Mouse (Mus musculus) intestine, postnatal 0 days (tissue): ENCODE data around the gene Umodl1. TPM values are rescaled to one million over a fixed set of nuclear protein-coding genes. Genes with fewer than 3 reads are reported as not detected.

Experiments used
- ATAC-seq: fragments of 200-750 bp; cut with Nextera tagmentation; 2 replicates; pipeline ENCODE4 v1.8.0; 2017; ENCODE audit warnings: mild to moderate bottlenecking, moderate TSS enrichment, moderate library complexity
- H3K27ac ChIP-seq: fragments of 300-500 bp; sonication (generic); 2 replicates; pipeline ENCODE4 v1.5.1; 2014; ENCODE audit warnings: mild to moderate bottlenecking, low read depth, low read length, moderate library complexity
- H3K27me3 ChIP-seq: fragments of 300-500 bp; sonication (generic); replicated peaks from 2 replicates; pipeline ENCODE4 v1.6.1; 2014; ENCODE audit warnings: low read length, mixed read lengths; ENCODE audit not compliant: control insufficient read depth, insufficient read depth
- H3K36me3 ChIP-seq: fragments of 300-500 bp; sonication (generic); 2 replicates; pipeline ENCODE4 v1.6.1; 2014; ENCODE audit warnings: mild to moderate bottlenecking, moderate library complexity; ENCODE audit not compliant: control insufficient read depth, insufficient read depth
- H3K4me1 ChIP-seq: fragments of 300-500 bp; sonication (generic); replicated peaks from 2 replicates; pipeline ENCODE4 v1.6.1; 2014; ENCODE audit warnings: antibody characterized with exemption, low read length, mixed read lengths; ENCODE audit not compliant: control insufficient read depth, insufficient read depth
- H3K4me2 ChIP-seq: fragments of 300-500 bp; sonication (generic); replicated peaks from 2 replicates; pipeline ENCODE4 v1.6.1; 2014; ENCODE audit warnings: low read depth, mild to moderate bottlenecking, moderate library complexity
- H3K4me3 ChIP-seq: fragments of 300-500 bp; sonication (generic); 2 replicates; pipeline ENCODE4 v1.5.1; 2014; ENCODE audit warnings: low read depth, low read length
- H3K9ac ChIP-seq: fragments of 300-500 bp; sonication (generic); 2 replicates; pipeline ENCODE4 v1.6.1; 2014; ENCODE audit warnings: mild to moderate bottlenecking, low read depth, low read length
- H3K9me3 ChIP-seq: fragments of 300-500 bp; sonication (generic); 2 replicates; pipeline ENCODE4 v1.6.1; 2016; ENCODE audit warnings: mixed run types; ENCODE audit not compliant: control insufficient read depth
- CTCF ChIP-seq: sonication (generic); IDR thresholded peaks from 2 replicates; pipeline ENCODE4 v1.5.1; 2016; ENCODE audit warnings: low read depth, mild to moderate bottlenecking, control low read depth, antibody characterized with exemption, moderate library complexity
- WGBS: fragments of 180-500 bp; shearing (Covaris S2); extraction: QIAGEN DNeasy Blood & Tissue Kit; methylation state at CpG from one replicate; pipeline ENCODE4 v1.1.7; 2014; 5-methylcytosine and 5-hydroxymethylcytosine counted together
- polyA plus RNA-seq: library from polyadenylated mRNA; unstranded; fragments of >200 nt; fragmentation: Nextera tagmentation; extraction: Ambion mirVana; gene quantifications from 2 replicates; pipeline ENCODE4 v1.2.1, GENCODE M21; 2015

Umodl1 gene
- polyA plus RNA-seq = 0.04 TPM in 1 of 2 replicates, not detected in the other

GRCm38 (mm10) chr17:30954340-30954739 lies at the start of gene Umodl1:
Gene Umodl1 (plus strand): TSS chr17:30954640.
- H3K9me3 ChIP-seq = no peaks in the 10 kb centered on the region
- TF ChIP-seq CTCF = no peak
- no peak within 1 kb of the TSS for H3K4me2 ChIP-seq
- H3K4me3 ChIP-seq = no peak within 1 kb of the TSS
- H3K36me3 ChIP-seq = no peaks in the 10 kb centered on the region
- no peaks in the 10 kb centered on the region for H3K4me1 ChIP-seq
- ATAC-seq = no peak
- no peaks in the 10 kb centered on the region for H3K27me3 ChIP-seq
- WGBS = 49% methylated on average over 10 of the region's 10 CpGs
- H3K27ac ChIP-seq = no peak within 1 kb of the TSS
- no peak within 1 kb of the TSS for H3K9ac ChIP-seq

- H3K4me1 ChIP-seq = peaks cover under 1% of the 10 kb centered on the region; the same call in 1 of the 2 replicates
- WGBS = 57% methylated on average over 4 of the region's 4 CpGs
- no peak overlapping the region for H3K4me3 ChIP-seq
- ATAC-seq = no peak
- TF ChIP-seq CTCF = no peak
- H3K9ac ChIP-seq = no peak overlapping the region
- H3K27ac ChIP-seq = no peak overlapping the region
- no peaks in the 10 kb centered on the region for H3K9me3 ChIP-seq
- H3K27me3 ChIP-seq = peaks cover 12% of the 10 kb centered on the region; the same call in 1 of the 2 replicates
- no peak overlapping the region for H3K4me2 ChIP-seq
- H3K36me3 ChIP-seq = no peaks in the 10 kb centered on the region
Observed at GRCm38 (mm10) chr17:30907577-30907976, 46.9 kb upstream of the Umodl1 start.

GRCm38 (mm10) chr17:30910866-30911731 lies 43.3 kb upstream of the Umodl1 start:
- 36% methylated on average over 27 of the region's 27 CpGs for WGBS
- peaks cover 4% of the 10 kb centered on the region; the same call in 1 of the 2 replicates for H3K4me1 ChIP-seq
- no peaks in the 10 kb centered on the region for H3K9me3 ChIP-seq
- H3K9ac ChIP-seq = no peak overlapping the region
- H3K4me2 ChIP-seq = no peak overlapping the region
- ATAC-seq = no peak
- peaks cover 12% of the 10 kb centered on the region; the same call in 1 of the 2 replicates for H3K27me3 ChIP-seq
- H3K27ac ChIP-seq = no peak overlapping the region
- no peak overlapping the region for H3K4me3 ChIP-seq
- no peaks in the 10 kb centered on the region for H3K36me3 ChIP-seq
- no peak for TF ChIP-seq CTCF

- WGBS = 17% methylated on average over 8 of the region's 8 CpGs
- Histone ChIP-seq H3K27me3 (peaks cover 12% of the 10 kb centered on the region; the same call in 1 of the 2 replicates), H3K36me3 (no peaks in the 10 kb centered on the region), H3K27ac (no peak overlapping the region), H3K4me1 (peaks cover 4% of the 10 kb centered on the region; the same call in 1 of the 2 replicates), H3K9ac (no peak overlapping the region), H3K9me3 (no peaks in the 10 kb centered on the region), H3K4me3 (no peak overlapping the region), H3K4me2 (no peak overlapping the region)
- no peak for ATAC-seq
- no peak for TF ChIP-seq CTCF
Observed at GRCm38 (mm10) chr17:30911732-30912088, 42.7 kb upstream of the Umodl1 start.

GRCm38 (mm10) chr17:30912536-30912935 lies 41.9 kb upstream of the Umodl1 start:
- Histone ChIP-seq H3K27ac (no peak overlapping the region), H3K4me3 (no peak overlapping the region), H3K27me3 (peaks cover 12% of the 10 kb centered on the region; the same call in 1 of the 2 replicates), H3K9me3 (no peaks in the 10 kb centered on the region), H3K4me1 (peaks cover 4% of the 10 kb centered on the region; the same call in 1 of the 2 replicates), H3K9ac (no peak overlapping the region), H3K36me3 (no peaks in the 10 kb centered on the region), H3K4me2 (no peak overlapping the region)
- 42% methylated on average over 5 of the region's 5 CpGs for WGBS
- TF ChIP-seq CTCF = no peak
- no peak for ATAC-seq

GRCm38 (mm10) chr17:30914264-30914663 lies 40.2 kb upstream of the Umodl1 start:
- no peak for ATAC-seq
- Histone ChIP-seq H3K9me3 (no peaks in the 10 kb centered on the region), H3K9ac (no peak overlapping the region), H3K4me3 (no peak overlapping the region), H3K27me3 (peaks cover 12% of the 10 kb centered on the region; the same call in 1 of the 2 replicates), H3K27ac (no peak overlapping the region), H3K4me1 (peaks cover 4% of the 10 kb centered on the region; the same call in 1 of the 2 replicates), H3K36me3 (no peaks in the 10 kb centered on the region), H3K4me2 (no peak overlapping the region)
- no peak for TF ChIP-seq CTCF
